Mouse (Mus musculus): Measurements from ENCODE around the gene 2610528J11Rik. TPM values are rescaled to one million over a fixed set of nuclear protein-coding genes. Genes with fewer than 3 reads are reported as not detected.

2610528J11Rik gene
- polyA plus RNA-seq, 1 experiment from 2014 or later, result 0.18 TPM

GRCm38 (mm10) chr4:118522248-118522647 is 4.6 kb upstream of the 2610528J11Rik start:
- H3K4me3 ChIP-seq, result no peak overlapping the region
- no peak for ATAC-seq
- H3K27me3 ChIP-seq, result peaks cover 2% of the 10 kb centered on the region; the same call in 1 of the 2 replicates
- no peaks in the 10 kb centered on the region for H3K9me3 ChIP-seq (replicated peaks)
- 86% methylated on average over 7 of the region's 7 CpGs for WGBS
- no peak overlapping the region for H3K9ac ChIP-seq
- H3K36me3 ChIP-seq (ENCODE audit: poor library complexity, severe bottlenecking), result no peaks in the 10 kb centered on the region
- H3K4me2 ChIP-seq, result no peak overlapping the region
- H3K4me1 ChIP-seq, result peaks cover 3% of the 10 kb centered on the region; the same call in 1 of the 2 replicates
- H3K27ac ChIP-seq, result no peak overlapping the region

GRCm38 (mm10) chr4:118523976-118524375 is 2.8 kb upstream of the 2610528J11Rik start:
- no peak for ATAC-seq
- H3K4me1 ChIP-seq, result no peaks in the 10 kb centered on the region
- no peak overlapping the region for H3K9ac ChIP-seq
- no peak overlapping the region for H3K4me3 ChIP-seq
- WGBS, result 87% methylated on average over 7 of the region's 7 CpGs
- no peak overlapping the region for H3K4me2 ChIP-seq
- H3K9me3 ChIP-seq (replicated peaks), result no peaks in the 10 kb centered on the region
- H3K27ac ChIP-seq, result no peak overlapping the region
- H3K27me3 ChIP-seq, result peaks cover 2% of the 10 kb centered on the region; the same call in 1 of the 2 replicates
- no peaks in the 10 kb centered on the region for H3K36me3 ChIP-seq (ENCODE audit: poor library complexity, severe bottlenecking)

- Histone ChIP-seq H3K36me3 (ENCODE audit: poor library complexity, severe bottlenecking) (no peaks in the 10 kb centered on the region), H3K9me3 (replicated peaks) (no peaks in the 10 kb centered on the region), H3K4me3 (no peak overlapping the region), H3K27ac (no peak overlapping the region), H3K27me3 (0 out of 2 replicates have a peak, but pooled peaks cover 2% of the 10 kb centered on the region), H3K4me1 (no peaks in the 10 kb centered on the region), H3K9ac (no peak overlapping the region), H3K4me2 (no peak overlapping the region)
- no peak for ATAC-seq
- 71% methylated on average over 3 of the region's 3 CpGs for WGBS
These were observed 1.0 kb upstream of the 2610528J11Rik start for GRCm38 (mm10) chr4:118525779-118526178.

- Histone ChIP-seq H3K27ac (no peak overlapping the region), H3K4me3 (no peak overlapping the region), H3K4me2 (no peak overlapping the region), H3K36me3 (ENCODE audit: poor library complexity, severe bottlenecking) (no peaks in the 10 kb centered on the region), H3K9ac (no peak overlapping the region), H3K4me1 (no peaks in the 10 kb centered on the region), H3K27me3 (0 out of 2 replicates have a peak, but pooled peaks cover 2% of the 10 kb centered on the region), H3K9me3 (replicated peaks) (no peaks in the 10 kb centered on the region)
- no peak for ATAC-seq
- 29% methylated on average over 5 of the region's 5 CpGs for WGBS
These were observed 509 bp downstream of the 2610528J11Rik start for GRCm38 (mm10) chr4:118527335-118527681.

- Histone ChIP-seq H3K9me3 (replicated peaks) (no peaks in the 10 kb centered on the region), H3K4me3 (no peak overlapping the region), H3K36me3 (ENCODE audit: poor library complexity, severe bottlenecking) (no peaks in the 10 kb centered on the region), H3K4me2 (no peak overlapping the region), H3K27me3 (0 out of 2 replicates have a peak, but pooled peaks cover 2% of the 10 kb centered on the region), H3K27ac (no peak overlapping the region), H3K9ac (no peak overlapping the region), H3K4me1 (no peaks in the 10 kb centered on the region)
- no peak for ATAC-seq
- WGBS, result 85% methylated on average over 6 of the region's 6 CpGs
These were observed 921 bp downstream of the 2610528J11Rik start for GRCm38 (mm10) chr4:118527720-118528119.

GRCm38 (mm10) chr4:118532663-118533062 is 5.9 kb downstream of the 2610528J11Rik start:
- Histone ChIP-seq H3K27me3 (no peaks in the 10 kb centered on the region), H3K27ac (no peak overlapping the region), H3K4me3 (no peak overlapping the region), H3K9me3 (replicated peaks) (no peaks in the 10 kb centered on the region), H3K4me2 (no peak overlapping the region), H3K9ac (no peak overlapping the region), H3K4me1 (no peaks in the 10 kb centered on the region), H3K36me3 (ENCODE audit: poor library complexity, severe bottlenecking) (no peaks in the 10 kb centered on the region)
- 80% methylated on average over 5 of the region's 5 CpGs for WGBS
- no peak for ATAC-seq

- no peak overlapping the region for H3K9ac ChIP-seq
- H3K36me3 ChIP-seq (ENCODE audit: poor library complexity, severe bottlenecking), result no peaks in the 10 kb centered on the region
- H3K4me2 ChIP-seq, result no peak overlapping the region
- WGBS, result 73% methylated on average over 3 of the region's 4 CpGs
- no peak overlapping the region for H3K4me3 ChIP-seq
- H3K9me3 ChIP-seq (replicated peaks), result no peaks in the 10 kb centered on the region
- H3K4me1 ChIP-seq, result no peaks in the 10 kb centered on the region
- ATAC-seq, result no peak
- no peaks in the 10 kb centered on the region for H3K27me3 ChIP-seq
- H3K27ac ChIP-seq, result no peak overlapping the region
These were observed 6.4 kb downstream of the 2610528J11Rik start for GRCm38 (mm10) chr4:118533156-118533555.

GRCm38 (mm10) chr4:118533605-118534004 is 6.8 kb downstream of the 2610528J11Rik start:
- no peak overlapping the region for H3K4me3 ChIP-seq
- H3K27me3 ChIP-seq, result no peaks in the 10 kb centered on the region
- no peak overlapping the region for H3K9ac ChIP-seq
- no peaks in the 10 kb centered on the region for H3K36me3 ChIP-seq (ENCODE audit: poor library complexity, severe bottlenecking)
- no peaks in the 10 kb centered on the region for H3K4me1 ChIP-seq
- no peaks in the 10 kb centered on the region for H3K9me3 ChIP-seq (replicated peaks)
- H3K4me2 ChIP-seq, result no peak overlapping the region
- 91% methylated on average over 7 of the region's 7 CpGs for WGBS
- ATAC-seq, result no peak
- no peak overlapping the region for H3K27ac ChIP-seq

- H3K27me3 ChIP-seq, result no peaks in the 10 kb centered on the region
- 77% methylated on average over 6 of the region's 6 CpGs for WGBS
- no peak overlapping the region for H3K27ac ChIP-seq
- no peak overlapping the region for H3K4me3 ChIP-seq
- no peak for ATAC-seq
- no peaks in the 10 kb centered on the region for H3K36me3 ChIP-seq (ENCODE audit: poor library complexity, severe bottlenecking)
- H3K9me3 ChIP-seq (replicated peaks), result no peaks in the 10 kb centered on the region
- H3K4me1 ChIP-seq, result no peaks in the 10 kb centered on the region
- H3K4me2 ChIP-seq, result no peak overlapping the region
- H3K9ac ChIP-seq, result no peak overlapping the region
These were observed 8.8 kb downstream of the 2610528J11Rik start for GRCm38 (mm10) chr4:118535610-118536009.

- no peak for ATAC-seq
- WGBS, result 42% methylated on average over 6 of the region's 6 CpGs
These were observed 11.0 kb downstream of the 2610528J11Rik start for GRCm38 (mm10) chr4:118537801-118538200.

GRCm38 (mm10) chr4:118539904-118540303 is 13.1 kb downstream of the 2610528J11Rik start:
- no peaks in the 10 kb centered on the region for H3K9me3 ChIP-seq (replicated peaks)
- H3K36me3 ChIP-seq (ENCODE audit: poor library complexity, severe bottlenecking), result no peaks in the 10 kb centered on the region
- ATAC-seq, result no peak
- 8% methylated on average over 10 of the region's 10 CpGs for WGBS
- H3K4me2 ChIP-seq, result no peak overlapping the region
- no peak overlapping the region for H3K27ac ChIP-seq
- no peak overlapping the region for H3K4me3 ChIP-seq
- 0 out of 2 replicates have a peak, but pooled peaks cover 3% of the 10 kb centered on the region for H3K27me3 ChIP-seq
- no peak overlapping the region for H3K9ac ChIP-seq
- H3K4me1 ChIP-seq, result peaks cover 10% of the 10 kb centered on the region

More at GRCm38 (mm10) chr4:118537801-118538200, 11.0 kb downstream of the 2610528J11Rik start:
- no peak overlapping the region for H3K4me3 ChIP-seq
- H3K9me3 ChIP-seq (replicated peaks), result no peaks in the 10 kb centered on the region
- no peak overlapping the region for H3K9ac ChIP-seq
- no peak overlapping the region for H3K4me2 ChIP-seq
- 0 out of 2 replicates have a peak, but pooled peaks cover 3% of the 10 kb centered on the region for H3K27me3 ChIP-seq
- H3K27ac ChIP-seq, result no peak overlapping the region
- no peaks in the 10 kb centered on the region for H3K4me1 ChIP-seq
- H3K36me3 ChIP-seq (ENCODE audit: poor library complexity, severe bottlenecking), result no peaks in the 10 kb centered on the region

- WGBS, result 72% methylated on average over 9 of the region's 9 CpGs
- H3K27me3 ChIP-seq, result 0 out of 2 replicates have a peak, but pooled peaks cover 3% of the 10 kb centered on the region
- no peak for ATAC-seq
- no peak overlapping the region for H3K4me2 ChIP-seq
- H3K9ac ChIP-seq, result no peak overlapping the region
- H3K9me3 ChIP-seq (replicated peaks), result peaks cover 2% of the 10 kb centered on the region
- H3K4me3 ChIP-seq, result no peak overlapping the region
- H3K36me3 ChIP-seq (ENCODE audit: poor library complexity, severe bottlenecking), result no peaks in the 10 kb centered on the region
- no peak overlapping the region for H3K27ac ChIP-seq
- H3K4me1 ChIP-seq, result peaks cover 10% of the 10 kb centered on the region
These were observed 15.8 kb downstream of the 2610528J11Rik start for GRCm38 (mm10) chr4:118542510-118543157.

- Histone ChIP-seq H3K27me3 (0 out of 2 replicates have a peak, but pooled peaks cover 3% of the 10 kb centered on the region), H3K27ac (no peak overlapping the region), H3K4me1 (peaks cover 10% of the 10 kb centered on the region), H3K4me2 (peak overlapping the region; percentile 58), H3K36me3 (ENCODE audit: poor library complexity, severe bottlenecking) (no peaks in the 10 kb centered on the region), H3K9ac (no peak overlapping the region), H3K9me3 (replicated peaks) (peaks cover 2% of the 10 kb centered on the region), H3K4me3 (peak overlapping the region; percentile 25)
- no peak for ATAC-seq
- 24% methylated on average over 13 of the region's 13 CpGs for WGBS
These were observed 16.3 kb downstream of the 2610528J11Rik start for GRCm38 (mm10) chr4:118543158-118543530.
